Mouse (Mus musculus): Measurements from ENCODE around the gene Npw.

DNA sequence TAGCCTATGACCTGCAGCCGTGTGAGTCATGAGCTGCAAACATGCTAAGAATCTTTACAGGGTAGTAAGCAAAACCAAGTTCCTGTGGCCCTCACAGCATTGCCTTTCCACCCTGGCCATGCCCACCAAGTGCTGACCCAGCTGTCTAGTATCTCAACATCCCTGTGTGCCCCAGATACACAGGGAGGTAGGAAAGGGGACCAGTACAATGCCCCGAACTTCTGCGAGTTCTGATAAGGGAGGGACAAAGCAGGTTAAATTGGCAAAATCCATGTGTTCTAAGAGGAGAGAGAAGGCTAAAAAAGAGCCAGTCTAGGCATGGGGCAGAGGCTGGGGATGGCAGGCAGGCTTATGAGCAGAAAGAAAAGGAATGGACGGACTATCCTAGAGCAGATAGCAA is 49.9 kb downstream of the Npw start:
- TF ChIP-seq CTCF (IDR thresholded peaks at IDR 0.05; ENCODE audit: insufficient read depth, low read depth, low read length) (no peak), POLR2A (IDR thresholded peaks at IDR 0.05; ENCODE audit: insufficient read depth, low read depth, low read length) (no peak)
